ENCODE assay signal across 9 mouse cellular contexts in the genomic region with DNA sequence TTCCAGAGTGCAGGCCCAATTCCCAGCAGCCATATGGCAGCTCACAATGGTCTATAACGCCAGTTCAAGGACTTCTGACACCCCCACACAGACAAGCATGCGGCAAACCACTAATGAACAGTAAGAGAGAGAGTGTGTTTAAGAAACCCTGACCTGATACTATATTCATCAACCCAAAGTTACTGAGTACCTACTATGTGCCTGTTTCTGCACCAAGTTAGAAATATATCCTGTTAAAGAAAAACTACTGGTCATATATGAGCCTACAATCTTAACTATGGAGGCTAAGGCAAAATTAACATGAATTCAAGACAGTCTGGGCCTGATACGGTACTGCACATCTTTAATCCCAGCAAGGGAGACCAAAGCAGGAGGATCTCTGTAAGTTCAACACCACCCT. TPM values are rescaled to one million over a fixed set of nuclear protein-coding genes. Genes with fewer than 3 reads are reported as not detected.
DNase-seq lines count a peak whose midpoint lies in the region; ATAC-seq and TF ChIP-seq lines count a peak whose summit lies in the region.
"Had no signal": no experiment of that assay in that cellular context is flagged by ENCODE, and none has a peak within 500 bp of the region (broad histone marks: within the 10 kb centered on the region; RNA-seq: fewer than 3 reads in every experiment).

No protein-coding gene starts in this region.

- no peak for DNase-seq in heart, postnatal 10 days
- no peak for DNase-seq in hindbrain, postnatal 0 days (ENCODE audit: low spot score)
- DNase-seq in midbrain, embryonic 14.5 days, result no peak
- DNase-seq in adrenal gland, postnatal 14 days, result no peak
- no peak for DNase-seq in kidney, adult 8-10 months
- no peak for DNase-seq in right cerebral cortex, adult 18-20 months

- peaks cover 20% of the 10 kb centered on the region for H3K4me1 ChIP-seq in heart, embryonic 16.5 days (ENCODE audit: control insufficient read depth, insufficient read depth, low read length)
- H3K4me1 ChIP-seq in brown adipose tissue, adult 24 weeks (ENCODE audit: control insufficient read depth, insufficient read depth, insufficient read length, low read length), result no peaks in the 10 kb centered on the region
- peaks cover 7% of the 10 kb centered on the region; the same call in 1 of the 2 replicates for H3K4me1 ChIP-seq in hindbrain, postnatal 0 days (ENCODE audit: insufficient read depth, low read length)
- H3K4me1 ChIP-seq in midbrain, embryonic 14.5 days (ENCODE audit: control insufficient read depth, insufficient read depth, low read length), result peaks cover 8% of the 10 kb centered on the region

- H3K4me2 ChIP-seq in heart, embryonic 16.5 days (ENCODE audit: low read depth, low read length), result peak overlapping the region; percentile 81
- peak overlapping the region; percentile 83 for H3K4me2 ChIP-seq in hindbrain, postnatal 0 days (ENCODE audit: low read depth, low read length)
- H3K4me2 ChIP-seq in midbrain, embryonic 14.5 days (ENCODE audit: low read length), result peak overlapping the region; percentile 75

- peak overlapping the region; percentile 79 for H3K9ac ChIP-seq in heart, embryonic 16.5 days (ENCODE audit: low read length)
- H3K9ac ChIP-seq in hindbrain, postnatal 0 days (replicated peaks; ENCODE audit: low read length), result peak overlapping the region; percentile 67
- H3K9ac ChIP-seq in midbrain, embryonic 14.5 days (replicated peaks; ENCODE audit: low read length), result peak overlapping the region; percentile 86; the same call in 1 of the 2 replicates

- no peaks in the 10 kb centered on the region for H3K36me3 ChIP-seq in heart, embryonic 16.5 days (ENCODE audit: control insufficient read depth, insufficient read depth)
- H3K36me3 ChIP-seq in hindbrain, postnatal 0 days (ENCODE audit: insufficient read depth, low read length), result no peaks in the 10 kb centered on the region
- no peaks in the 10 kb centered on the region for H3K36me3 ChIP-seq in midbrain, embryonic 14.5 days (ENCODE audit: control insufficient read depth, insufficient read depth, low read length)

- no peaks in the 10 kb centered on the region for H3K9me3 ChIP-seq in heart, embryonic 16.5 days (replicated peaks; ENCODE audit: control insufficient read depth, low read length)
- no peaks in the 10 kb centered on the region for H3K9me3 ChIP-seq in hindbrain, postnatal 0 days (ENCODE audit: low read length)
- no peaks in the 10 kb centered on the region for H3K9me3 ChIP-seq in midbrain, embryonic 14.5 days (ENCODE audit: control insufficient read depth, low read length)

- H3K4me3 ChIP-seq in heart, embryonic 16.5 days (ENCODE audit: low read length), result peak overlapping the region; percentile 66
- H3K4me3 ChIP-seq in brown adipose tissue, adult 24 weeks (ENCODE audit: insufficient read depth, low read depth, low read length), result peak overlapping the region; percentile 78; the same call in 1 of the 2 replicates
- peak overlapping the region; percentile 75 for H3K4me3 ChIP-seq in hindbrain, postnatal 0 days (ENCODE audit: low read length)
- peak overlapping the region; percentile 74 for H3K4me3 ChIP-seq in midbrain, embryonic 14.5 days (replicated peaks; ENCODE audit: low read depth, low read length)

- TF ChIP-seq CTCF in hindbrain, postnatal 0 days (IDR thresholded peaks at IDR 0.05; ENCODE audit: low read depth), result no peak

- WGBS in heart, embryonic 16.5 days, result 70% methylated on average over 3 of the region's 3 CpGs
- WGBS in hindbrain, postnatal 0 days, result 69% methylated on average over 3 of the region's 3 CpGs
- WGBS in midbrain, embryonic 14.5 days, result 81% methylated on average over 3 of the region's 3 CpGs

- no peak overlapping the region for H3K27ac ChIP-seq in heart, embryonic 16.5 days (ENCODE audit: low read length)
- no peak overlapping the region for H3K27ac ChIP-seq in brown adipose tissue, adult 24 weeks (replicated peaks; ENCODE audit: low read depth, low read length)
- H3K27ac ChIP-seq in hindbrain, postnatal 0 days, result no peak overlapping the region
- H3K27ac ChIP-seq in midbrain, embryonic 14.5 days (replicated peaks; ENCODE audit: low read depth, low read length), result no peak overlapping the region

- intact Hi-C loops in heart, postnatal 10 days (cut with DNase I), result loop anchor here (5.0 kb wide), 3 partner anchors 82 to 202 kb away; no protein-coding TSS in a partner anchor

- no peak for ATAC-seq in heart, embryonic 16.5 days (replicated peaks; ENCODE audit: extremely low read depth, insufficient read depth, low FRiP score)
- ATAC-seq in hindbrain, postnatal 0 days, result no peak
- no peak for ATAC-seq in midbrain, embryonic 14.5 days (ENCODE audit: low FRiP score, low TSS enrichment)

- H3K27me3 ChIP-seq in heart, embryonic 16.5 days (ENCODE audit: control insufficient read depth, insufficient read depth, low read length), result no peaks in the 10 kb centered on the region
- H3K27me3 ChIP-seq in hindbrain, postnatal 0 days (ENCODE audit: insufficient read depth, low read length), result no peaks in the 10 kb centered on the region
- no peaks in the 10 kb centered on the region for H3K27me3 ChIP-seq in midbrain, embryonic 14.5 days (ENCODE audit: control insufficient read depth, insufficient read depth, low read length)

RNA-seq across cellular contexts. Expression of a gene that starts 1.3 kb away (rescaled TPM):
- polyA plus RNA-seq in heart, embryonic 16.5 days (2015; fragmentation: Nextera tagmentation; extraction: Ambion mirVana), result 44.2 and 51.5 TPM in 2 replicates
- total RNA-seq in heart, postnatal 10 days (2021), result 10 to 100 TPM; 29.9 to 32.0 TPM
- polyA plus RNA-seq in brown adipose tissue, adult 24 weeks (2012; ENCODE audit: insufficient read depth, insufficient read length, missing spikeins), result 4.9 and 10.0 TPM in 2 replicates
- 12.9 and 19.6 TPM in 2 replicates for total RNA-seq in hindbrain, postnatal 0 days (2014; rRNA removed)
- polyA plus RNA-seq in hindbrain, postnatal 0 days (2015; fragmentation: Nextera tagmentation; extraction: Ambion mirVana), result 16.2 and 17.8 TPM in 2 replicates
- polyA plus RNA-seq in midbrain, embryonic 14.5 days (2014; fragmentation: Nextera tagmentation; extraction: Ambion mirVana), result 12.0 and 21.3 TPM in 2 replicates
- 20.6 and 24.6 TPM in 2 replicates for total RNA-seq in adrenal gland, postnatal 14 days (2021)

RNA-seq across cellular contexts. Expression of a gene that starts 17.2 kb away (rescaled TPM):
- 0.05 TPM in 1 of 2 replicates, not detected in the other for polyA plus RNA-seq in heart, embryonic 16.5 days (2015; fragmentation: Nextera tagmentation; extraction: Ambion mirVana)
- not detected for total RNA-seq in heart, postnatal 10 days (2021)
- polyA plus RNA-seq in brown adipose tissue, adult 24 weeks (2012; ENCODE audit: insufficient read depth, insufficient read length, missing spikeins), result not detected in 2 replicates
- total RNA-seq in hindbrain, postnatal 0 days (2014; rRNA removed), result not detected in 2 replicates
- polyA plus RNA-seq in hindbrain, postnatal 0 days (2015; fragmentation: Nextera tagmentation; extraction: Ambion mirVana), result not detected in 2 replicates
- not detected in 2 replicates for polyA plus RNA-seq in midbrain, embryonic 14.5 days (2014; fragmentation: Nextera tagmentation; extraction: Ambion mirVana)
- total RNA-seq in adrenal gland, postnatal 14 days (2021), result not detected in 2 replicates
- total RNA-seq: granulocyte monocyte progenitor cell, adult 5-6 weeks had no signal

RNA-seq across cellular contexts. Expression of a gene that starts 41.6 kb away (rescaled TPM):
- not detected in 2 replicates for polyA plus RNA-seq in heart, embryonic 16.5 days (2015; fragmentation: Nextera tagmentation; extraction: Ambion mirVana)
- not detected for total RNA-seq in heart, postnatal 10 days (2021)
- not detected in 2 replicates for polyA plus RNA-seq in brown adipose tissue, adult 24 weeks (2012; ENCODE audit: insufficient read depth, insufficient read length, missing spikeins)
- total RNA-seq in hindbrain, postnatal 0 days (2014; rRNA removed), result not detected in 2 replicates
- 0.11 and 0.20 TPM in 2 replicates for polyA plus RNA-seq in hindbrain, postnatal 0 days (2015; fragmentation: Nextera tagmentation; extraction: Ambion mirVana)
- not detected in 2 replicates for polyA plus RNA-seq in midbrain, embryonic 14.5 days (2014; fragmentation: Nextera tagmentation; extraction: Ambion mirVana)
- not detected in 2 replicates for total RNA-seq in adrenal gland, postnatal 14 days (2021)
- total RNA-seq: granulocyte monocyte progenitor cell, adult 5-6 weeks had no signal

RNA-seq across cellular contexts. Expression of a gene that starts 52.6 kb away (rescaled TPM):
- 1.1 and 2.3 TPM in 2 replicates for polyA plus RNA-seq in heart, embryonic 16.5 days (2015; fragmentation: Nextera tagmentation; extraction: Ambion mirVana)
- total RNA-seq in heart, postnatal 10 days (2021), result 1 to 10 TPM; 2.3 to 4.4 TPM
- polyA plus RNA-seq in brown adipose tissue, adult 24 weeks (2012; ENCODE audit: insufficient read depth, insufficient read length, missing spikeins), result 0.63 TPM in 1 of 2 replicates, not detected in the other
- 0.26 TPM in 1 of 2 replicates, not detected in the other for total RNA-seq in hindbrain, postnatal 0 days (2014; rRNA removed)
- polyA plus RNA-seq in hindbrain, postnatal 0 days (2015; fragmentation: Nextera tagmentation; extraction: Ambion mirVana), result 0.14 and 0.25 TPM in 2 replicates
- polyA plus RNA-seq in midbrain, embryonic 14.5 days (2014; fragmentation: Nextera tagmentation; extraction: Ambion mirVana), result 0.20 TPM in 1 of 2 replicates, not detected in the other
- 0.15 TPM in 1 of 2 replicates, not detected in the other for total RNA-seq in adrenal gland, postnatal 14 days (2021)
- total RNA-seq: granulocyte monocyte progenitor cell, adult 5-6 weeks had no signal

RNA-seq across cellular contexts. Expression of a gene that starts 57.0 kb away (rescaled TPM):
- 213 and 218 TPM in 2 replicates for polyA plus RNA-seq in heart, embryonic 16.5 days (2015; fragmentation: Nextera tagmentation; extraction: Ambion mirVana)
- total RNA-seq in heart, postnatal 10 days (2021), result 10 to 100 TPM; 69.9 to 74.6 TPM
- polyA plus RNA-seq in brown adipose tissue, adult 24 weeks (2012; ENCODE audit: insufficient read depth, insufficient read length, missing spikeins), result 39.0 and 44.7 TPM in 2 replicates
- 220 and 259 TPM in 2 replicates for total RNA-seq in hindbrain, postnatal 0 days (2014; rRNA removed)
- polyA plus RNA-seq in hindbrain, postnatal 0 days (2015; fragmentation: Nextera tagmentation; extraction: Ambion mirVana), result 553 and 564 TPM in 2 replicates
- 376 and 460 TPM in 2 replicates for polyA plus RNA-seq in midbrain, embryonic 14.5 days (2014; fragmentation: Nextera tagmentation; extraction: Ambion mirVana)
- 79.0 and 117 TPM in 2 replicates for total RNA-seq in adrenal gland, postnatal 14 days (2021)
